8 mouse cellular contexts compared by ENCODE assay signal in the genomic region with DNA sequence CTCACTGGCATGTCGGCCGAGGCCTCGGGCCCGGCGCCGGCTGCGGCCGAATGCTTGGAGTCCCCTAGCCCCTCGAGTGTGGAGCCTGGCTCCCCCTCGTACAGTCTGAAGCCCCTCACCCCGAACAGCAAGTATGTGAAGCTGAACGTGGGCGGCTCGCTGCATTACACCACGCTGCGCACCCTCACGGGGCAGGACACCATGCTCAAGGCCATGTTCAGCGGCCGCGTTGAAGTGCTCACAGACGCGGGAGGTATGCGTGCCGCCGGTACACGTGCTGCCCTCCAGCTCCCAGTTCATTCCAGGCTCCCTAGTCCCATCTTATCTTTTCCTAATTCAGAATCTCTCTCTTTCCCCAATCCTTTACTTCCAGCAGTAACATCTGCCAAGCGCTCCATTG. TPM values are rescaled to one million over a fixed set of nuclear protein-coding genes. Genes with fewer than 3 reads are reported as not detected.
DNase-seq lines count a peak whose midpoint lies in the region; ATAC-seq and TF ChIP-seq lines count a peak whose summit lies in the region.

No protein-coding gene starts in this region.

- no peaks in the 10 kb centered on the region for H3K9me3 ChIP-seq in hindbrain, embryonic 11.5 days (ENCODE audit: control insufficient read depth, low read length)

- H3K27me3 ChIP-seq in hindbrain, embryonic 11.5 days (ENCODE audit: control insufficient read depth, insufficient read depth, low read length) = no peaks in the 10 kb centered on the region

- peak; percentile 80 for ATAC-seq in hindbrain, embryonic 11.5 days (ENCODE audit: low FRiP score)

- WGBS in hindbrain, embryonic 11.5 days = under 1% methylated on average over 21 of the region's 27 CpGs

- TF ChIP-seq CTCF in layer of hippocampus, adult 2 months (conservative IDR thresholded peaks at IDR 0.05) = no peak

- H3K36me3 ChIP-seq in hindbrain, embryonic 11.5 days (ENCODE audit: control insufficient read depth, insufficient read depth, low read length) = no peaks in the 10 kb centered on the region

- H3K27ac ChIP-seq in layer of hippocampus, adult 2 months = peak overlapping the region; percentile 89
- no peak overlapping the region for H3K27ac ChIP-seq in brown adipose tissue, adult 24 weeks (replicated peaks; ENCODE audit: low read depth, low read length)
- H3K27ac ChIP-seq in hindbrain, embryonic 11.5 days (ENCODE audit: low read depth, low read length) = peak overlapping the region; percentile 43; the same call in 1 of the 2 replicates

- peak overlapping the region; percentile 67 for H3K9ac ChIP-seq in hindbrain, embryonic 11.5 days (ENCODE audit: low read depth, low read length)

- H3K4me3 ChIP-seq in layer of hippocampus, adult 2 months = peak overlapping the region; percentile 91
- peak overlapping the region; percentile 75 for H3K4me3 ChIP-seq in brown adipose tissue, adult 24 weeks (ENCODE audit: insufficient read depth, low read depth, low read length)
- H3K4me3 ChIP-seq in hindbrain, embryonic 11.5 days (ENCODE audit: low read depth, low read length) = peak overlapping the region; percentile 71

- no peaks in the 10 kb centered on the region for H3K4me1 ChIP-seq in brown adipose tissue, adult 24 weeks (ENCODE audit: control insufficient read depth, insufficient read depth, insufficient read length, low read length)
- H3K4me1 ChIP-seq in hindbrain, embryonic 11.5 days (replicated peaks; ENCODE audit: control insufficient read depth, insufficient read depth, low read length) = no peaks in the 10 kb centered on the region

- peak in 1 of 2 experiments; percentile 23 for DNase-seq in layer of hippocampus, adult 2 months (ENCODE audit: low spot score in 2 of 2)
- no peak for DNase-seq in layer of hippocampus, adult 11-12 months (ENCODE audit: low spot score)
- DNase-seq in hindbrain, embryonic 11.5 days (ENCODE audit: low spot score) = no peak
- peak; percentile 26 for DNase-seq in lung, postnatal 14 days
- no peak for DNase-seq in gastrocnemius, postnatal 4 days (ENCODE audit: low spot score in 2 of 2)
- no peak for DNase-seq in cerebellum, adult 8-10 months
- DNase-seq in left cerebral cortex, adult 9 months (ENCODE audit: low spot score in 2 of 2) = no peak

- peak overlapping the region; percentile 93 for H3K4me2 ChIP-seq in hindbrain, embryonic 11.5 days (replicated peaks; ENCODE audit: low read depth, low read length)

RNA-seq across cellular contexts. Expression of a gene that starts 0.4 kb away (rescaled TPM):
- 100 to 1,000 TPM; 164 to 166 TPM for total RNA-seq in layer of hippocampus, adult 2 months (2021)
- polyA plus RNA-seq in brown adipose tissue, adult 24 weeks (2012; ENCODE audit: insufficient read depth, insufficient read length, missing spikeins) = 8.8 and 10.9 TPM in 2 replicates
- polyA plus RNA-seq in hindbrain, embryonic 11.5 days (2014; fragmentation: Nextera tagmentation; extraction: Ambion mirVana) = 30.1 and 33.5 TPM in 2 replicates
- 1 to 10 TPM; 6.0 to 7.0 TPM for total RNA-seq in gastrocnemius, postnatal 4 days (2021)

RNA-seq across cellular contexts. Expression of a gene that starts 6.3 kb away (rescaled TPM):
- 10 to 100 TPM; 21.4 to 23.3 TPM for total RNA-seq in layer of hippocampus, adult 2 months (2021)
- polyA plus RNA-seq in brown adipose tissue, adult 24 weeks (2012; ENCODE audit: insufficient read depth, insufficient read length, missing spikeins) = 41.9 and 45.2 TPM in 2 replicates
- 25.3 and 28.6 TPM in 2 replicates for polyA plus RNA-seq in hindbrain, embryonic 11.5 days (2014; fragmentation: Nextera tagmentation; extraction: Ambion mirVana)
- total RNA-seq in gastrocnemius, postnatal 4 days (2021) = 10 to 100 TPM; 22.8 to 23.8 TPM

RNA-seq across cellular contexts. Expression of a gene that starts 20.3 kb away (rescaled TPM):
- 10 to 100 TPM; 31.7 to 36.1 TPM for total RNA-seq in layer of hippocampus, adult 2 months (2021)
- not detected in 2 replicates for polyA plus RNA-seq in brown adipose tissue, adult 24 weeks (2012; ENCODE audit: insufficient read depth, insufficient read length, missing spikeins)
- polyA plus RNA-seq in hindbrain, embryonic 11.5 days (2014; fragmentation: Nextera tagmentation; extraction: Ambion mirVana) = 0.90 and 0.92 TPM in 2 replicates
- under 1 TPM in 1 of 2 experiments, not detected in 1; 0.26 TPM for total RNA-seq in gastrocnemius, postnatal 4 days (2021)

RNA-seq across cellular contexts. Expression of a gene that starts 21.3 kb away (rescaled TPM):
- 100 to 1,000 TPM; 439 to 458 TPM for total RNA-seq in layer of hippocampus, adult 2 months (2021)
- polyA plus RNA-seq in brown adipose tissue, adult 24 weeks (2012; ENCODE audit: insufficient read depth, insufficient read length, missing spikeins) = 0.71 and 0.75 TPM in 2 replicates
- polyA plus RNA-seq in hindbrain, embryonic 11.5 days (2014; fragmentation: Nextera tagmentation; extraction: Ambion mirVana) = 13.2 and 14.2 TPM in 2 replicates
- total RNA-seq in gastrocnemius, postnatal 4 days (2021) = 1 to 10 TPM; 6.5 to 6.9 TPM

RNA-seq across cellular contexts. Expression of a gene that starts 44.5 kb away (rescaled TPM):
- total RNA-seq in layer of hippocampus, adult 2 months (2021) = 100 to 1,000 TPM; 154 to 163 TPM
- 17.6 and 22.7 TPM in 2 replicates for polyA plus RNA-seq in brown adipose tissue, adult 24 weeks (2012; ENCODE audit: insufficient read depth, insufficient read length, missing spikeins)
- 27.3 and 31.2 TPM in 2 replicates for polyA plus RNA-seq in hindbrain, embryonic 11.5 days (2014; fragmentation: Nextera tagmentation; extraction: Ambion mirVana)
- total RNA-seq in gastrocnemius, postnatal 4 days (2021) = 10 to 100 TPM; 61.2 to 67.0 TPM

Comparison
In these comparisons a context has a peak if more than half of its experiments do, and no peak if none do; other contexts are left out.
1. RNA of a gene that starts 0.4 kb away (total RNA-seq): 164 to 166 TPM in layer of hippocampus, adult 2 months; 6.0 to 7.0 TPM in gastrocnemius, postnatal 4 days; every median in the first group is over 10 times any median in the second.
2. RNA of a gene that starts 20.3 kb away (total RNA-seq): 31.7 to 36.1 TPM in layer of hippocampus, adult 2 months; 0.26 TPM in gastrocnemius, postnatal 4 days; every median in the first group is over 10 times any median in the second.
3. Peak in every context shown above with its lines, with median percentiles within 50 percentile points of each other: H3K4me3 ChIP-seq.